Mouse (Mus musculus) embryonic facial prominence, embryonic 11.5 days (tissue): ENCODE measurements around the gene Pdzd8. TPM values are rescaled to one million over a fixed set of nuclear protein-coding genes. Genes with fewer than 3 reads are reported as not detected.

Experiments used
- ATAC-seq: fragments of 200-750 bp; cut with Nextera tagmentation; replicated peaks from 2 replicates; pipeline ENCODE4 v1.8.0; 2017; ENCODE audit warnings: low read depth; ENCODE audit not compliant: insufficient number of reproducible peaks, low FRiP score, low TSS enrichment
- DNase-seq: peaks from one replicate; pipeline ENCODE4 v3.0.0-alpha.2; 2015; ENCODE audit warnings: low spot score
- H3K27ac ChIP-seq: fragments of 300-500 bp; sonication (generic); replicated peaks from 2 replicates; pipeline ENCODE4 v1.5.1; 2014; ENCODE audit warnings: mild to moderate bottlenecking, low read depth, low read length, control low read depth
- H3K27me3 ChIP-seq: fragments of 300-500 bp; sonication (generic); 2 replicates; pipeline ENCODE4 v1.6.1; 2014; ENCODE audit warnings: mild to moderate bottlenecking, low read length, moderate library complexity, mixed read lengths; ENCODE audit not compliant: control insufficient read depth, insufficient read depth
- H3K36me3 ChIP-seq: fragments of 300-500 bp; sonication (generic); replicated peaks from 2 replicates; pipeline ENCODE4 v1.6.1; 2014; ENCODE audit warnings: low read depth, mild to moderate bottlenecking, low read length, moderate library complexity, mixed read lengths; ENCODE audit not compliant: control insufficient read depth, insufficient read depth
- H3K4me1 ChIP-seq: fragments of 300-500 bp; sonication (generic); 2 replicates; pipeline ENCODE4 v1.6.1; 2014; ENCODE audit warnings: low read length, mixed read lengths; ENCODE audit not compliant: control insufficient read depth, insufficient read depth
- H3K4me2 ChIP-seq: fragments of 300-500 bp; sonication (generic); 2 replicates; pipeline ENCODE4 v1.6.1; 2014; ENCODE audit warnings: low read depth, mild to moderate bottlenecking, control low read depth, low read length, moderate library complexity
- H3K4me3 ChIP-seq: fragments of 300-500 bp; sonication (generic); 2 replicates; pipeline ENCODE4 v1.5.1; 2014; ENCODE audit warnings: low read depth, low read length, control low read depth
- H3K9ac ChIP-seq: fragments of 300-500 bp; sonication (generic); replicated peaks from 2 replicates; pipeline ENCODE4 v1.6.1; 2014; ENCODE audit warnings: mild to moderate bottlenecking, control low read depth, low read length
- H3K9me3 ChIP-seq: fragments of 300-500 bp; sonication (generic); replicated peaks from 2 replicates; pipeline ENCODE4 v1.6.1; 2016; ENCODE audit warnings: mild to moderate bottlenecking, low read length, inconsistent platforms, mixed read lengths; ENCODE audit not compliant: control insufficient read depth
- WGBS: fragments of 180-500 bp; shearing (Covaris S2); extraction: QIAGEN DNeasy Blood & Tissue Kit; methylation state at CpG from one replicate; pipeline ENCODE4 v1.1.7; 2014; 5-methylcytosine and 5-hydroxymethylcytosine counted together
- polyA plus RNA-seq: library from polyadenylated mRNA; unstranded; fragments of >200 nt; fragmentation: Nextera tagmentation; extraction: Ambion mirVana; gene quantifications from 2 replicates; pipeline ENCODE4 v1.2.1, GENCODE M21; 2014

Pdzd8 gene
- polyA plus RNA-seq, 1 experiment from 2014 or later = 18.0 TPM

- Histone ChIP-seq H3K27me3 (no peaks in the 10 kb centered on the region), H3K36me3 (no peaks in the 10 kb centered on the region), H3K9me3 (no peaks in the 10 kb centered on the region), H3K4me1 (no peaks in the 10 kb centered on the region), H3K4me3 (no peak overlapping the region), H3K27ac (no peak overlapping the region), H3K9ac (no peak overlapping the region), H3K4me2 (no peak overlapping the region)
- ATAC-seq = no peak
- 36% methylated on average over 1 of the region's 1 CpGs for WGBS
- DNase-seq = no peak
These were observed 34.4 kb upstream of the Pdzd8 start for GRCm38 (mm10) chr19:59379995-59380394.

- Histone ChIP-seq H3K27me3 (no peaks in the 10 kb centered on the region), H3K9me3 (no peaks in the 10 kb centered on the region), H3K4me1 (no peaks in the 10 kb centered on the region), H3K36me3 (no peaks in the 10 kb centered on the region), H3K4me2 (no peak overlapping the region), H3K9ac (no peak overlapping the region), H3K4me3 (no peak overlapping the region), H3K27ac (no peak overlapping the region)
- no peak for ATAC-seq
- 75% methylated on average over 2 of the region's 2 CpGs for WGBS
- DNase-seq = no peak
These were observed 30.9 kb upstream of the Pdzd8 start for GRCm38 (mm10) chr19:59376481-59376880.

DNA sequence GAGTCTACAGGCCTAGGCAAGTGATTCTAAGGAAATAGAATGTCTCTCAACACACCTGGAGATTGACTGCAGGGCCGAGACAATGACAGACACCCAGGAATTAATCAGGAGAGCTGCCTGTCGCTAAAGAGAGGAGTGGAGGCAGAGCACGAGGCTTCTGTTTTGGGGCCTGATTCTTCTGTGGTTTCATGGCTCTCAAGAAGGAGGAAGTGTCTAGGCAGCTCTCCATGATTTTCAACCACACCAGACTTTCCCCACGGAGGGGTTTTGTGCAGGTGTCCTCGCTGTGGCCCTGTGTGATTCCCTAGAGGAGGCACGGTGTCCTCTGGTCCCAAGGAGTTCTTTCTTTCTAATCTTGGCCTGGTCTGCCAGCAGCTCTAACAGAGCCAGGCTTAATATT lies 29.4 kb upstream of the Pdzd8 start:
- H3K4me2 ChIP-seq = no peak overlapping the region
- no peak overlapping the region for H3K9ac ChIP-seq
- H3K36me3 ChIP-seq = no peaks in the 10 kb centered on the region
- no peak overlapping the region for H3K27ac ChIP-seq
- H3K27me3 ChIP-seq = no peaks in the 10 kb centered on the region
- no peaks in the 10 kb centered on the region for H3K4me1 ChIP-seq
- DNase-seq = no peak
- no peaks in the 10 kb centered on the region for H3K9me3 ChIP-seq
- no peak overlapping the region for H3K4me3 ChIP-seq
- WGBS = 88% methylated on average over 6 of the region's 6 CpGs
- no peak for ATAC-seq

- ATAC-seq = no peak
- Histone ChIP-seq H3K9me3 (no peaks in the 10 kb centered on the region), H3K9ac (no peak overlapping the region), H3K4me1 (no peaks in the 10 kb centered on the region), H3K4me3 (no peak overlapping the region), H3K36me3 (no peaks in the 10 kb centered on the region), H3K27ac (no peak overlapping the region), H3K4me2 (no peak overlapping the region), H3K27me3 (no peaks in the 10 kb centered on the region)
- 77% methylated on average over 4 of the region's 4 CpGs for WGBS
- DNase-seq = no peak
These were observed 27.3 kb upstream of the Pdzd8 start for GRCm38 (mm10) chr19:59372928-59373327.

GRCm38 (mm10) chr19:59371016-59371415 lies 25.4 kb upstream of the Pdzd8 start:
- WGBS = 81% methylated on average over 4 of the region's 4 CpGs
- Histone ChIP-seq H3K9ac (no peak overlapping the region), H3K36me3 (no peaks in the 10 kb centered on the region), H3K4me3 (no peak overlapping the region), H3K9me3 (no peaks in the 10 kb centered on the region), H3K27ac (no peak overlapping the region), H3K27me3 (no peaks in the 10 kb centered on the region), H3K4me2 (no peak overlapping the region), H3K4me1 (no peaks in the 10 kb centered on the region)
- DNase-seq (no peak), ATAC-seq (no peak)

DNA sequence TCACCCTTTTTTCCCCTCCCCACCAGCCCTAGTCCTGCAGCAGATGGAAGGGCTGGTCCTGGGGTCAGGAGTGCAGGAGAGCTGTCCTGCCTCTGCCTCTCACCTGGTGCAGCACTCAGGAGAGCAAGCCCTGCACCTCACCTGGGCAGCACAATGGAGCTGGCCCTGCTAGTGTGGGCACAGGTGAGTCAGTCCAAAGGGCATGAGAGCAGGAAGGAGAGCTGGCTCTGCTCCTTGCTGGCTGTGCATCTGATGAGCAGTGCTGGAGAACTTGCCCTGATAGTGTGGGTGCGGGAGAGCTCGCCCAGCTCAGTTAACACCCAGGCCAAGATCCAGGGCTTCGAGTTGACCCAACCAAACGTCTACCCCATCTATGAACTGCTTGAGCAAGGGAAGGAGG lies 22.3 kb upstream of the Pdzd8 start:
- Histone ChIP-seq H3K36me3 (no peaks in the 10 kb centered on the region), H3K27me3 (no peaks in the 10 kb centered on the region), H3K9ac (no peak overlapping the region), H3K4me2 (no peak overlapping the region), H3K4me1 (no peaks in the 10 kb centered on the region), H3K9me3 (no peaks in the 10 kb centered on the region), H3K27ac (no peak overlapping the region), H3K4me3 (no peak overlapping the region)
- DNase-seq = no peak
- WGBS = 79% methylated on average over 4 of the region's 4 CpGs
- no peak for ATAC-seq

GRCm38 (mm10) chr19:59366724-59367123 lies 21.1 kb upstream of the Pdzd8 start:
- Histone ChIP-seq H3K27me3 (no peaks in the 10 kb centered on the region), H3K36me3 (no peaks in the 10 kb centered on the region), H3K9ac (no peak overlapping the region), H3K4me3 (no peak overlapping the region), H3K4me2 (no peak overlapping the region), H3K27ac (no peak overlapping the region), H3K4me1 (no peaks in the 10 kb centered on the region), H3K9me3 (no peaks in the 10 kb centered on the region)
- WGBS = 82% methylated on average over 3 of the region's 3 CpGs
- ATAC-seq (no peak), DNase-seq (no peak)

- no peak for DNase-seq
- WGBS = 87% methylated on average over 3 of the region's 3 CpGs
- no peak for ATAC-seq
- H3K4me2 ChIP-seq = no peak overlapping the region
- no peak overlapping the region for H3K27ac ChIP-seq
- no peaks in the 10 kb centered on the region for H3K27me3 ChIP-seq
- no peaks in the 10 kb centered on the region for H3K36me3 ChIP-seq
- H3K9me3 ChIP-seq = no peaks in the 10 kb centered on the region
- no peak overlapping the region for H3K9ac ChIP-seq
- no peaks in the 10 kb centered on the region for H3K4me1 ChIP-seq
- H3K4me3 ChIP-seq = no peak overlapping the region
These were observed 18.1 kb upstream of the Pdzd8 start for GRCm38 (mm10) chr19:59363666-59364065.
